Mouse (Mus musculus) intestine, embryonic 16.5 days (tissue): ENCODE results near the gene Med15. TPM values are rescaled to one million over a fixed set of nuclear protein-coding genes. Genes with fewer than 3 reads are reported as not detected.
"Not testable (repeated sequence)": the region's sequence is repeated elsewhere in the genome, so short reads cannot be mapped to it uniquely, and the experiment has no call there.

Source experiments
- ATAC-seq: fragments of 200-750 bp; cut with Nextera tagmentation; 2 replicates; pipeline ENCODE4 v1.8.0; 2017; ENCODE audit warnings: moderate TSS enrichment, moderate library complexity
- H3K27ac ChIP-seq: fragments of 300-500 bp; sonication (generic); 2 replicates; pipeline ENCODE4 v1.5.1; 2014; ENCODE audit warnings: mild to moderate bottlenecking, low read length
- H3K27me3 ChIP-seq: fragments of 300-500 bp; sonication (generic); replicated peaks from 2 replicates; pipeline ENCODE4 v1.6.1; 2014; ENCODE audit warnings: low read length, control low read depth, mixed read lengths; ENCODE audit not compliant: control insufficient read depth, insufficient read depth
- H3K36me3 ChIP-seq: fragments of 300-500 bp; sonication (generic); 2 replicates; pipeline ENCODE4 v1.6.1; 2014; ENCODE audit warnings: low read length, control low read depth; ENCODE audit not compliant: control insufficient read depth, insufficient read depth
- H3K4me1 ChIP-seq: fragments of 300-500 bp; sonication (generic); 2 replicates; pipeline ENCODE4 v1.6.1; 2014; ENCODE audit warnings: low read length, control low read depth, mixed read lengths; ENCODE audit not compliant: control insufficient read depth, insufficient read depth
- H3K4me2 ChIP-seq: fragments of 300-500 bp; sonication (generic); 2 replicates; pipeline ENCODE4 v1.6.1; 2014; ENCODE audit warnings: low read depth, low read length, control low read depth
- H3K4me3 ChIP-seq: fragments of 300-500 bp; sonication (generic); 2 replicates; pipeline ENCODE4 v1.5.1; 2014; ENCODE audit warnings: mild to moderate bottlenecking, low read length
- H3K9ac ChIP-seq: fragments of 300-500 bp; sonication (generic); 2 replicates; pipeline ENCODE4 v1.6.1; 2014; ENCODE audit warnings: low read depth, low read length
- H3K9me3 ChIP-seq: fragments of 300-500 bp; sonication (generic); 2 replicates; pipeline ENCODE4 v1.6.1; 2016; ENCODE audit warnings: low read length, control low read depth; ENCODE audit not compliant: control insufficient read depth
- WGBS: fragments of 180-500 bp; shearing (Covaris S2); extraction: QIAGEN DNeasy Blood & Tissue Kit; methylation state at CpG from one replicate; pipeline ENCODE4 v1.1.7; 2014; 5-methylcytosine and 5-hydroxymethylcytosine counted together
- polyA plus RNA-seq: library from polyadenylated mRNA; unstranded; fragments of >200 nt; fragmentation: Nextera tagmentation; extraction: Ambion mirVana; gene quantifications from 2 replicates; pipeline ENCODE4 v1.2.1, GENCODE M21; 2015

Med15 gene
- polyA plus RNA-seq, 1 experiment from 2014 or later: 43.9 TPM

- Histone ChIP-seq H3K27me3 (no peaks in the 10 kb centered on the region), H3K4me2 (no peak overlapping the region), H3K9ac (no peak overlapping the region), H3K36me3 (no peaks in the 10 kb centered on the region), H3K9me3 (no peaks in the 10 kb centered on the region), H3K4me1 (peaks cover 4% of the 10 kb centered on the region), H3K4me3 (no peak overlapping the region), H3K27ac (no peak overlapping the region)
- WGBS: 71% methylated on average over 4 of the region's 4 CpGs
- no peak for ATAC-seq
These were observed 7.4 kb upstream of the Med15 start for GRCm38 (mm10) chr16:17740080-17740479.

DNA sequence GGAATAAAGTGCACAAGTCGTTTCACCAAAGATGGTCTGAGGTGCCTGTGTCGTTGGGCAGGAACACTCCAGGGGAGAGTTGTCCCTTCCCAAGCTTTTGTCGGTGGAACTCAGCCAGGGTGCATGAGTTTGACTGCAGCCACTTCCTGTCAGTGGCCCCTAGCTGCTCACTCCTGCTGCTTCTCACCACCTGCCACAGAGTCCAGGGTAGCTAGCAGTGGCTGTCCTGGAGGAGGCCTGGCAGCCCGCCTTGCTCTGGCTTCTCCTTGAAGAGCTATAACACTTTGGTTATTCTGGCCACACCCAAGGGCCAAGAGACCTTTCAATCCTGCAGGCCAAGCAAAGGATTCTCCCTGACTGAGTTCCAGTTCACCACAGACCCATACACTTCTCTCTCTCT lies 3.5 kb upstream of the Med15 start:
- no peak overlapping the region for H3K27ac ChIP-seq
- 50% methylated on average over 4 of the region's 4 CpGs for WGBS
- no peak for ATAC-seq
- no peaks in the 10 kb centered on the region for H3K9me3 ChIP-seq
- H3K4me1 ChIP-seq: no peaks in the 10 kb centered on the region
- no peak overlapping the region for H3K4me2 ChIP-seq
- no peaks in the 10 kb centered on the region for H3K27me3 ChIP-seq
- H3K4me3 ChIP-seq: no peak overlapping the region
- no peaks in the 10 kb centered on the region for H3K36me3 ChIP-seq
- H3K9ac ChIP-seq: no peak overlapping the region

- H3K27me3 ChIP-seq, H3K27ac ChIP-seq, H3K4me1 ChIP-seq, H3K4me2 ChIP-seq, H3K9me3 ChIP-seq, H3K4me3 ChIP-seq, H3K36me3 ChIP-seq, ATAC-seq, H3K9ac ChIP-seq: not testable (repeated sequence)
- 91% methylated on average over 6 of the region's 6 CpGs for WGBS
These were observed 2.2 kb upstream of the Med15 start for GRCm38 (mm10) chr16:17734872-17735271.

- H3K4me3 ChIP-seq: no peak overlapping the region
- no peaks in the 10 kb centered on the region for H3K9me3 ChIP-seq
- no peaks in the 10 kb centered on the region for H3K4me1 ChIP-seq
- H3K36me3 ChIP-seq: no peaks in the 10 kb centered on the region
- peak overlapping the region; percentile 43 for H3K4me2 ChIP-seq
- WGBS: 56% methylated on average over 2 of the region's 2 CpGs
- ATAC-seq: 0 out of 2 replicates have a peak, but pooled peaks have one; percentile 13
- no peak overlapping the region for H3K9ac ChIP-seq
- H3K27ac ChIP-seq: no peak overlapping the region
- no peaks in the 10 kb centered on the region for H3K27me3 ChIP-seq
These were observed 955 bp upstream of the Med15 start for GRCm38 (mm10) chr16:17733646-17734045.

DNA sequence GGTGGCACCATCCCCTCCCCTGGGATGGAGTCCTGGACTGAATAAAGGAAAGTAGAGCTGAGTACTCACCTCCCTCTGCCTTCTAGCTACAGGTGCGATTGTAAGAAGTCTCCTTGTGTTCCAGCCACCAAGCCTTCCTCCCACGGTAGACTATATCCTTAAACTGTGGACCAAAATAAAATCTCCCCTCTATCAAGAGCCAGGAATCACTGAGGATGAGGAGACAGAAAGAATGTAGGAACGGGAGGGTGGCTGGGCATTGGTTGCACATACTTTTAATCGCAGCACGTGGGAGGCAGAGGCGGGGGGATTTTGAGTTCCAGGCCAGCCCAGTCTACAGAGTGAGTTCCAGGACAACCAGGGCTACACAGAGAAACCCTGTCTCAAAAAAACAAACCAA lies 260 bp downstream of the Med15 start:
- Histone ChIP-seq H3K9me3 (no peaks in the 10 kb centered on the region), H3K4me2 (no peak overlapping the region), H3K36me3 (no peaks in the 10 kb centered on the region), H3K4me1 (no peaks in the 10 kb centered on the region), H3K27me3 (no peaks in the 10 kb centered on the region), H3K27ac (no peak overlapping the region), H3K9ac (no peak overlapping the region), H3K4me3 (no peak overlapping the region)
- WGBS: 67% methylated on average over 6 of the region's 6 CpGs
- ATAC-seq: no peak

- no peak overlapping the region for H3K27ac ChIP-seq
- no peaks in the 10 kb centered on the region for H3K27me3 ChIP-seq
- H3K9me3 ChIP-seq: no peaks in the 10 kb centered on the region
- no peak overlapping the region for H3K4me2 ChIP-seq
- ATAC-seq: no peak
- no peak overlapping the region for H3K4me3 ChIP-seq
- no peak overlapping the region for H3K9ac ChIP-seq
- no peaks in the 10 kb centered on the region; the same call in 1 of the 2 replicates for H3K4me1 ChIP-seq
- no peaks in the 10 kb centered on the region for H3K36me3 ChIP-seq
- WGBS: 38% methylated on average over 3 of the region's 3 CpGs
These were observed 670 bp downstream of the Med15 start for GRCm38 (mm10) chr16:17732021-17732420.

DNA sequence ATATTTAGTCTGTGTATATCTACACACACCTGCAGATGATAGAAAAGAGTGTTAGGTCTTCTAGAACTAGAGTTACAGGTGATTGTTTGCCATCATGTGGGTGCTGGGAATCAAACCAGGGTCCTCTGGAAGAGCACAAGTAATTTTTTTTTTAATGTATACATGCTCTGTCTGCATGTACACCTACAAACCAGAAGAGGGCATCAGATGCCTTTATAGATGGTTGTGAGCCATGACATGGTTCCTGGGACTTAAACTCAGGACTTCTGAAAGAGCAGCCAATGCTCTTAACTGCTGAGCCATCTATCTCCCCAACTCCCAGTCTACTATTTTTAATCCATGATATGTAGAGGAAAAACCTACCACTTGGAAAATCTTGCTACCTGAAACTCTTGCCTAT lies 2.7 kb downstream of the Med15 start:
- Histone ChIP-seq H3K4me3 (no peak overlapping the region), H3K4me1 (no peaks in the 10 kb centered on the region; the same call in 1 of the 2 replicates), H3K9ac (no peak overlapping the region), H3K27me3 (no peaks in the 10 kb centered on the region), H3K27ac (no peak overlapping the region), H3K9me3 (no peaks in the 10 kb centered on the region), H3K4me2 (no peak overlapping the region), H3K36me3 (no peaks in the 10 kb centered on the region)
- ATAC-seq: no peak

GRCm38 (mm10) chr16:17727179-17727861 lies 5.4 kb downstream of the Med15 start:
- 15% methylated on average over 5 of the region's 5 CpGs for WGBS

GRCm38 (mm10) chr16:17724448-17724847 lies 8.2 kb downstream of the Med15 start:
- Histone ChIP-seq H3K9ac (no peak overlapping the region), H3K4me1 (peaks cover 13% of the 10 kb centered on the region), H3K27me3 (no peaks in the 10 kb centered on the region), H3K4me3 (no peak overlapping the region), H3K36me3 (no peaks in the 10 kb centered on the region), H3K27ac (no peak overlapping the region), H3K9me3 (no peaks in the 10 kb centered on the region), H3K4me2 (no peak overlapping the region)
- WGBS: 96% methylated on average over 3 of the region's 3 CpGs
- no peak for ATAC-seq

More at GRCm38 (mm10) chr16:17727179-17727861, 5.4 kb downstream of the Med15 start:
- H3K4me1 ChIP-seq: no peaks in the 10 kb centered on the region; the same call in 1 of the 2 replicates
- no peak overlapping the region for H3K4me2 ChIP-seq
- H3K36me3 ChIP-seq: no peaks in the 10 kb centered on the region
- no peaks in the 10 kb centered on the region for H3K27me3 ChIP-seq
- H3K27ac ChIP-seq: no peak overlapping the region
- no peak overlapping the region for H3K9ac ChIP-seq
- no peak overlapping the region for H3K4me3 ChIP-seq
- ATAC-seq: peak; percentile 39; the same call in 1 of the 2 replicates
- H3K9me3 ChIP-seq: no peaks in the 10 kb centered on the region

DNA sequence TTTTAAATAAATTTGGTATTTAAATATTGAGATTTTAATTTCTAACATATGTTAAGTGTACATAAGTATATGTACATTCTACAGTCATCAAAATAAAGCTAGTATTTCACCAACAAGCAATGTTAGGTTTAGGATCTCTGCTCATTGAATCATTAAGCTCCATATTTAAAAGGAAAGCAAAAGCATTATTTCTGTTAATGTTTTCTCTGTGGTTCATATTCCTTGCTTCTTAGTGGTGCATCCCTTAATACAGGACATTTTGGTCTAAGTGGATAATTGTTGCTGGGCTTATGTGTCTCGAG lies 9.4 kb downstream of the Med15 start:
- peaks cover 13% of the 10 kb centered on the region for H3K4me1 ChIP-seq
- H3K27me3 ChIP-seq: no peaks in the 10 kb centered on the region
- ATAC-seq: no peak
- no peak overlapping the region for H3K9ac ChIP-seq
- no peak overlapping the region; the same call in 1 of the 2 replicates for H3K4me2 ChIP-seq
- H3K9me3 ChIP-seq: no peaks in the 10 kb centered on the region
- no peak overlapping the region for H3K4me3 ChIP-seq
- no peaks in the 10 kb centered on the region for H3K36me3 ChIP-seq
- 76% methylated on average over 1 of the region's 1 CpGs for WGBS
- no peak overlapping the region for H3K27ac ChIP-seq
